Mouse (Mus musculus) frontal cortex, postnatal 14 days (tissue): ENCODE results near the gene Wrnip1.

Experiments
- DNase-seq, 2 experiments: peaks; one replicate each; pipeline ENCODE4 v3.0.0; 2022; ENCODE audit warnings: low spot score in 2 of 2

Wrnip1 gene

DNA sequence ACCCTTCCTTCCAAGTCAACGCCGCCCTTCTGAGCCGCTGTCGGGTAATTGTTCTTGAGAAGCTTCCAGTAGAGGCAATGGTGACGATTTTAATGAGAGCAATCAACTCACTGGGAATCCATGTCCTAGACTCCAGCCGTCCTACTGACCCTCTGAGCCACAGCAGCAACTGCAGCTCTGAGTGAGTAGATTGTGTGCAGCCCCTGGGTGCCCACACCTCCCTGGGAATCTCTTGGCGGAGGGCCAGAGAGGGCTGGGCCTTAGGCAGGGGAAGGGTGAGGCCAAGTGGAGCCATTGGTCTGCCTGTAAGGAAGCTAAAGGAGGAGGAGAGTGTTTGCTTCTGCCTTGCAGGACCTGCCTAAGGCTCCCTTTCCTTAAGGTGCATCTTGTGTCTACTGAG is 5.0 kb downstream of the Wrnip1 start:
- no peak for DNase-seq

DNA sequence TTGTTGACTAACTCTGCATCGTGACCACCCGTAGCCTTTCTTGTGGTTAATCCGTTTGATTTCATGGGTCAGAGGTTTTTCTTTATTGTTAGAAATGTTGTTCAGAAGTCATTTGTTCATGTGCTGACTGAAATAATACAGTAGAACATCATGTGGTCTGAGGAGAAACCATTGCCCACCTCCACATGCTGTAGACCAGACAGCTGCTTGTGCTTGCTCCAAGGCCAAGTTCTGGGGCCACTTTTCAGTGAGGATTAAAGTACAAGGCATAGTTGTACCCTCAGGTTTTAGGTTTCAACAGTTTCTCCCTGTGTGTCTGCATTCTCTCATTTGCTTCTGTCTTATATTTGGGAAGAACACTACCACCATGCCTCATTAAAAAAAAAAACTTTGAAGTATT is 5.8 kb downstream of the Wrnip1 start:
- no peak for DNase-seq

DNA sequence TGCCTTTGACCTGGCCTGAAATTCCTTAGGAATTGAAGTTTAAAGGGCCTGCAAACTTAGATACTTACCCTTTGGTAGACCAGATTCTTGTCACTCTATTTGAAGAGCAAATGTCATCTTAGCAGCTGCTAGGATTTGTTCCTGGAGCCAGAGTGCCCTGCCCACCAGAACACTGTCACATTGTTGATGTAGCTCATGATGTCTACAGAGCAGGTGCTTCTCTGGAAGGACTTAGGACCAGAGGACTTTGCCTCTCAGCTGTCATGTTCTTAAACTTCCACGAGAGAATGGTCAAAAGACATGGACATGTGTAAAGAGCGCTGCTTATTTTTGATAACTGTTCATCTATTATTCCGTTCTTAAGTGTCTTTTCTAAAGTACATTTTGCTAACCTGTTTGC is 17.4 kb downstream of the Wrnip1 start:
- no peak for DNase-seq

DNA sequence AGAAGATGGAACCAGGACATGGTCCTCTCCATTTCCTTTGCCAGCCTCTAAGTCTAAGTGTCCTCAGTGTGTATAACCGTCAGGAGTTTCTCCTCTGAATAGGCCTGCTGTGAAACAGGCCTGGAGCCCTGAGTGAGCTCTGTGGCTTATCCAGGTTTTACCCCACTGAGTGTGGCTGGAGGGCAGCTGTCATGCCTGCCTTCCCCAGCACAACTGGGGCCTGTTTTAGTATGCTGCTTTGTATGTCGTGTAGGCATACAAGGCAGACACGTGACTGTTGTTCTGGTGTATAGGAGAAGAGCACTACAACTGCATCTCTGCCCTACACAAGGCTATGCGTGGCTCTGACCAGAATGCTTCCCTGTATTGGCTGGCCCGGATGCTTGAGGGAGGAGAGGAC is 18.1 kb downstream of the Wrnip1 start:
- DNase-seq = no peak

DNA sequence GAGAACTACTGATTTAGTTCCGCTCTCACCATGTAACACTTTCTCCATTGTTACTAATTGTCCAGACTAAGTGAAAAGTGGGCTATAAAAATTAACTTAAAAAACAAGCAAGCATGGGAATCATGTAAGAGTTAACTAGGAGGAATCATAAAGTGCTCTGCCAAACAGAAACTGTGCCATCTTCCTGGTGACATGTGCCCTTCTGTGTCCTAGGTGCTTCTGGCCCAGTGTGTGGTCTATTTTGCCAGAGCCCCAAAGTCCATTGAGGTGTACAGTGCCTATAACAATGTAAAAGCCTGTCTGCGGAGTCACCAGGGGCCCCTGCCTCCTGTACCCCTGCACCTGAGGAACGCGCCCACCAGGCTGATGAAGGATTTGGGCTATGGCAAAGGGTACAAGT is 19.8 kb downstream of the Wrnip1 start:
- DNase-seq = no peak

DNA sequence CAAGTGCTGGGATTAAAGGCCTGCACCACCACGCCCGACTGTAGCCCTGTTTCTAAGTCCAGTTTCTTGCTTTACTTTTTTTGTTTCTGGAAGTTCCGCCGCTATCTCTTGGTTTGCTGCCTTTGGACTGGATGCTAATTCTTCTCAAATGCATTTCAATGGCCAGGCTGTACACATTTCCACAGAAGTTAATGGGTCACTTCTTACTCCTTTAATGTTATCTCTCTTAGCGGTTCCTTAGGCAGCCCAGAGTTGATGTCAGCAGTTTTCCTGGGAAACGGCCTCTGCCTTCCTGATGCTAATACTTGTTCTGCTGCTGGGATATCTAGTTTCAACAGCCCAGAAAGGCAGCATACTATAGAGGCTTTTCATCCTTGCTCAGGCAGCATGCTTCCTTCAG is 21.3 kb downstream of the Wrnip1 start:
- DNase-seq = no peak

DNA sequence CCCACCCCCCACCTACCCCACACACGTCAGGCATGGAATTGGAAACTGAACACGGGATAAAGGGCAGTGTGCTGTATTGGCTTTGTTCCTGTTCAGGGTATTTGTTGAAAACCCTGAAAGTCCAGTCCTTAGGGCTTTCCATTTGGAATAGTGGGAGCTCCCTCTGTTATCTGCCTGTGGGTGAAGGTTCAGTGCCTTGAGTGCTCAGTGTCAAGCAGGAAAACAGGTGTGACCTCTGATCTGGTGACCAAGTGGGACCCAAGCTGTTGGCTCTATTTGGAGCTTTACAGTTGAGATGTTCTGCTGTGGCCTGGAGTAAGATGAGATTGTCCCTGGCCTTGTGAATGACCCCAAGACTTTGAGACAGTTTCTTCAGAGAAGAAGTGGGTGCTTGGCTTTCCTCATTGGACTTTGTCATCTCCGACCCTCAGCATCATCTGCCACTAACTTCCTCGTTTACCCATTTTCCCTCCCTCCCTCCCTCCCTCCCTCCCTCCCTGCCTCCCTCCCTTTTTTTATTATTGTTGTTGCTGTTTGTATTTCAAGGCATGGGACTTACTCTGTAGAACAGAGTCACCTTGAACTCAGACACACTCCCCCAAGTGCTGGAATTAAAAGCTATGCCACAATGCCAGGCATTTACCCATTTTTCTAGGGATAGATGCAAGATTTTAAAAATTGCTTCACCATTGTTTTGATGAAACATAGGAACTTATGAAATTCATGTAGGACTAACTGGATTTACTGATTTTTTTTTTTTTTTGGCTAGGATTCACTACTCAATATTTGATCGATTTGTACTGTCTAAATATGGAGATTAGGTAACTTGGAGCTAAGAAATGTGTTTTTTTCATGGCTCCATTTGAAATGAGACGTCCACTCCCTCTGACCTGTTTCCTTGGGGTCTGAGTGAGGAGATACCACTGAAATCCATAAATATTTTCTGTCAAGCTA is 22.8 kb downstream of the Wrnip1 start:
- DNase-seq = no peak

DNA sequence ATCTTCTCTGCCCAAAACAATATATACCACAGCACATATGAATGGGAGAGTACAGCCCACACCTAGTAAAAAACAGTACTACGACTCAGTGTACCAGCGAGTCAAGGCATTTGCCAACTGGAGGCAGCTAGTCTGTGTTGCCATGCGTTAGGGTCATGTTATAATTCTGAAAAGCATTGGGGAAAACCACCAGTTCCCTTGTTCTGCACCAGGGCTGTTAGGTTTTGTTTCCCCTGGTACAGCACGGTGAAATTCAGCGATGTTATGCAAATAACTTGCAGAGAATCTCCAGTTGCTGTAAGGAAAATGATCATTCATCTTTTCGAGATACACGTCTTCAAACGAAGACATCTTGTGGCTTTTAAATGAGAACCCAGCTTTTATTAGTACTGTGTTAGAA is 23.7 kb downstream of the Wrnip1 start:
- no peak for DNase-seq

DNA sequence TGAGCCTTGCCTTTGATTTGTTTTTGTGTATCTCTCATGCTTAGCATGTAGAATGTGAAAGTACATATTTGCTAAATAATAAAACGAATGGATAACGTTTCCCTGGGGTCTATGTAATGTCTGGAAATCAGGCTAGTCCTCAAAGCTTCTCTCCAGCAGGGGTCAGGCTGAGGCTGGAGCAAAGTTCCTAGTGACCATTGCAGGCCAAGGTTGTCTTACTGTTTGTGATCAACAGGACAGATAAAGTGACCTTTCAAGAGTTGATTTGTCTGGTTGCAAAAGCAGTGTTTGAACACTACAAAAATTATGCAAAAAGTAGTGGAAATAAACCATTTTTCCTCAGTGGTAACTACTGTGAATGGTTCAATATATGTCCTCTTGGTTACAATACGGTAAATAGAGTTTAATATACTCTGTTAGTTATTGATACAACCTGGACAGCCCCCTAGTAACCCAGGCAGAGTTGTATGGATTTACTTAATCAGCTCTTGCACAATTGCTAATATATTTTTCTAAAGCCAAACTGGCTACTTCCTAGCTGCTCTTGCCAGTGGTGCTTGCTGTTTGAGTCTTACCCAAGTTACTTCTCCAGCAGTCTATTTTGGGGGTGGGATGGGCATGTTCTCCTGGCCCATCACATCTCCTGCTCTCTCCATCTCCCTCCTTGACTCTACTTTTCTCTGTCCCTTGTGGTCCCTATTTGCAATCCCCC is 25.4 kb downstream of the Wrnip1 start:
- no peak for DNase-seq

DNA sequence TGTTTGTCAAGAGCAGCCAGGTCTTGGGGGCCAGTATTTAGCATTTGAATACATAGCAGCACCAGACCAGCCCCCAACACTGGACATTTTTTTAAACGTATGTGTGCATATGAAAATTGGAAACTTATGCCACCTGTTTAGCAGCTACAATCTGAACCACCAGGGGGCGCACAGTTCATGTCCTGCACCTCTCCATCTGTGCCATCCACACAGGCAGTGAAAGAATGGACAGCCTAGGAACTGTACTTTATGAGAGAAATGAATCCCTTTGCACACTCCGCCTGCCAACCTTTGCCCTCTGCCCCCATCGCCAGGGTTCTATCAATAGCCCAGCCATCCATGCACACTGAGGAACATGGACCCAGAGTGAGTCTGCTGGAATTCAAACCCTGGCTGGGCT is 26.1 kb downstream of the Wrnip1 start:
- peak in 1 of 2 experiments; percentile 19 for DNase-seq

DNA sequence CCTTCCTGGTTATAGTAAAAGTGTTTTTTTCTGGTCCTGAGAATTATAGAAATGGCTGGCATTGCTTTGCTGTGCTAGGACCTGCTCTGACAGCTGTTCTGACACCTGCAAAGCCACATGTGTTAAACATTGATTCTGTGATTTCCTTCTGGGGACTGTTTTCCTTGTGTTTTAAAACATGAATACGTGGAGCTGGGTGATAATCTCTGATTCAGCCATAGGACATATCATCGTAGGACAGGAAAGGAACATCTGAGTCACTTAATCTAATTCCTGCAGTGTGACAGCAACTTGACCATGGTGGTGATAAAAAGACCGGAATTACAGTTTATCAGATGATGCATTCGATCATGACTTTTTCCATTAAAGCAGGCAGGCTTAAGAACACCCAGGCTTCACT is 27.0 kb downstream of the Wrnip1 start:
- no peak for DNase-seq

DNA sequence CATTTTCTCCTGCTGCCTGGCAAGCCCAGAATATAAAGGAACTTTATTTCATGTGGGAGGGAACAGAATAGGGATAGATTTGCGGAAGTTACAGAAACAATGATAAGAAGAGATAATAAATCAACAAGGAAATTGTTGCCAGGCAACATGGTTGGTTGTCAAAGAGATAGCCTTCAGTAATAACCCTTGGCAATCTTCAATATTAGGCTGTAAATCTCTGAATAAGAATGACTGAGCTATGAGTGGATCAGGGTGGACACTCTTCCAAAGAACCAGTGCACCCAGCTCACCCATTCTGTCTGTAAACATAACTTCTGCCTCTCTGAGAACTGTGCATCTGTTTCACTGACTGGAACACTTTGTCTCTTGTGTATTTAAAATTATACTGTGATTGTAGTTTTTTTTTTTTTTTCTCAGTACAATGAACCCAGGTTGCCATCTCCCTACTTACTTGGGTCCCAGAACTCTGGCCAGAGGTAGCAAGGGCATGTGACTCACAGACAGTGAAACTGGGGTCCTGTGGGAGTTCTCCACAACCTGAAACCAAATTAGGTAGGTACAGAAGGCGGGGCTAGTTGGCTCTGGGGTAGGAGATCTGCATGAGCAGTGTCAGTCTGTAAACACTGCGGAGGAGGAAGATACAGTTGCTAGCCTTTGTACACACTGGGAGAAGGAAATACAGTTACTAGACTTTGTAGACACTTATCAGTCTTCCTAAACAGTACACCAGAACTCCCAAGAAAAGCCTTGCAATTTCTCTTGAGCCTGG is 29.9 kb downstream of the Wrnip1 start:
- no peak for DNase-seq

DNA sequence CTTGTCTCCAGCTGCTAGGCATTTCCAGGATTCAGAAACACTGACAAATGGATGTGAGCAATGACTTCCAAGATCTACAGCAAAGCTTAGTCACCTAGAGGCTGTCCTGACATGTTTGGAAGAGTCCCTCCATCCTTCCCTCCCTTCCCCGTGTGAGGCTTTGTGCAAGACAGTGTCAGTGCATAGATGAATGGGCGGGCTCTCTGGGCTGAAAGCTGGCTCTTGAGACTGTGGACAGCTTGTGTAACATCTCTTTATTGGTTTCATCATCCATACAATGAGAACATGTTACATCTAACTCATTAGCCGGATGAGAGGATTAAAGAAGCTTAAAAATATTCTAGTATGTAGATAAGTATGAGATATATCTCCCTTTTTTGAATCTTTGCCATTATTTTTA is 30.9 kb downstream of the Wrnip1 start:
- no peak for DNase-seq

DNA sequence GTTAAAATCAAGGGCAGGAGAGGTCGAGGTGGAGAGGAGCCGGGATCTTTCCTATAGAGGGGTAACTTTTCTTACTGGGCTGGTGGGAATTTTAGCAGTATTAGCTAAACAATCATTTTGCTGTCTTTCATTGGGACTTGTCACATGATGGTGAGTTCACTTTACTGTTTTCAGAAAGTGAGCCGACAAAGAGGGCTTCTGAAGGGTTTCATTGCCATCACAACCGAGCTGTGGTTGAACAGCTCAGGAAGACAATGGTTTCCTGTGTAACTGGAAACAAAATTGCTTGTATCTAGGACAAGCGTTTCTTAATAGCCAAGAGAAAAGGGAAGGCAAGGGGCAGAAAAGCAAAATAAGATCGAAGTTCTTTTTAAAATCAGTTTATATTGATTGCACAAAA is 31.4 kb downstream of the Wrnip1 start:
- DNase-seq = no peak

DNA sequence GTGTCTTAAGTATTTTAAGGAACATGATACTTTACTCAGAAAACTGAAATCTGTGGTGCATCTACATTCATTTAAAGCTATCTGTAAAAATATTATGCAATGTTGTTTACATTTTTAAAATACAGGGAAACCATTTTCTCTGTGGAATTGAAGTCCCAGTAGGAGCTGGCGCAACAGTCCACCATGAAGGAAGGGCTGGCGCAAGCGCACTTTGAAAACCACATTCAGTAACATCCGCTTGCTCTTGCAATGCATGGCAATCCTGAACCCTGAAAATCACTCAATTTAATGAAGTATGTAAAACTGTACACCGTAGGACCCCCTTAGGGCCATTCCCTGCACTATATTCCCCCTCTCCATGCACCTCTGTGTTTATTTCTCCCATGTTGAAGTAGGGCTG is 32.7 kb downstream of the Wrnip1 start:
- DNase-seq = no peak

DNA sequence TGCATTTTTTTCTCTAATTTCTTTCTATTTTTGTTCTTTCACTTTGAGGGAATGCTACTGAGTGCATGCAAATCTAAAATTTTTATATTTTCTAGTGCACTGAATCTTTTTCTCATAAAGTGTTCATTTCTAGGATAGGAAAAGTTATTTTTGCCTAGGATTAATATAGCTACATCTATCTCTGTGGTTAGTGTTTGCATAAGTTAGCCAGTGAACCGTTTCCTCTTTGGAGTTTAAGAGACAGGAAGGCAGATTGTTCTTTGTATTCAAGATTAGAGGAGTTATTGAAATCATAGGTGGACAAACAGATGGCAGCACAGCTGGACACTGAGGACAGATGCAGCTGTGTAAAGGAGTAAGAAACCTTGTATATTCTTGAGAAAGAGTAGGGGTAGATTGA is 37.5 kb downstream of the Wrnip1 start:
- DNase-seq = no peak

DNA sequence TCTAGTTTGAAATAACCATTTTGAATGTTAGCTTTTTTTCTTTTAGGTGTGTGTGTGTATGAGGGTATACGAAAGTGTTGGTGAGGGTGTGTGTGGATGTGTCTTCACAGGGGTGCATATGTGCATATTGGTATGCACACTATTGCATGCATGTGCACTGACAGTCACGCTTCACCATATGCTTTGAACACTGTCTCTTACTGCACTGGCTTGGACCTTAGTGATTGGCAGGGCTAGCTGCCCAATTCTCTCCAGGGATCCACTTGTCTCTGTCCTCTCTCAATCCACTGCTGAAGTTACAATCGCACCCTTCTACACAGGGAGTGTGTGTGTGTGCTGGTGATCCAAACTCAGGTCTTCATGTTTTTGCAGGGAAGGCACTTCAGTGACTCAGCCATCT is 39.5 kb downstream of the Wrnip1 start:
- DNase-seq = no peak

DNA sequence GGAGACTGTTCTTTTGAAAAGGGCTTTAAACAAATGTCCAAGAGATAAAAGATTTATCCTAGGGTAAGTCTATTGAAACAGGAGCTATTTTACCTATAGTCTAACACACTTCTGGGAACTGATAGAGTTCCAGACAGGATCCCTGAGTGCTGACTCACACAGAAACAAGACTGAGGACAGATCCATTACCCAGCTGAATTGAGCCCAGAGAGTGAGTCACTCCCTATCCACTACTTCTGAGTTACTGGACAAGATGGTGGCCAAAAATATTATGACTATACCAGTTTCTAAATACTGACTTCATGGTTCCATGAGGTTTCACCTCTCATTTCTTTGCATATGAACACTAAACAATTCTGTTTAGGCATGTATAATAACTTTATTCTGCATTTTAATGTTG is 44.4 kb downstream of the Wrnip1 start:
- DNase-seq = no peak

DNA sequence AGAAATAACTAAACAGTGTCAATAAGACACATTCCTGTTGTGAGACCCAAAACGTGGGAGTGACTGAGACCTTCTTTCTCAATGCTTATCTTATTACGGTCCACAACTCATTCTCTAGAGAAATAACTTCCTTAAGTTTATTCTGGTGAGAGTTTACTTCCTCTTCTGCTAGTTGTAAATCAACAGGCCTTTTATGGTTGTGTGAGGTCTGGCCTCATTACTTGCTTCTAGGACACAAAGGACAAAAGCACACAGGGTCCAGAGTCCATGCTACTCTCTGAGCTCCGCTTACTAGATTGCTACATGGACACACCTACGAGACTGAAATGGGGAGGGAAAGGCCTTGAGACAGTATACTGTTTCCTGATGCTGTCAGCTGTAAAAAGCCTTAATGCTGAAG is 47.3 kb downstream of the Wrnip1 start:
- DNase-seq = no peak

DNA sequence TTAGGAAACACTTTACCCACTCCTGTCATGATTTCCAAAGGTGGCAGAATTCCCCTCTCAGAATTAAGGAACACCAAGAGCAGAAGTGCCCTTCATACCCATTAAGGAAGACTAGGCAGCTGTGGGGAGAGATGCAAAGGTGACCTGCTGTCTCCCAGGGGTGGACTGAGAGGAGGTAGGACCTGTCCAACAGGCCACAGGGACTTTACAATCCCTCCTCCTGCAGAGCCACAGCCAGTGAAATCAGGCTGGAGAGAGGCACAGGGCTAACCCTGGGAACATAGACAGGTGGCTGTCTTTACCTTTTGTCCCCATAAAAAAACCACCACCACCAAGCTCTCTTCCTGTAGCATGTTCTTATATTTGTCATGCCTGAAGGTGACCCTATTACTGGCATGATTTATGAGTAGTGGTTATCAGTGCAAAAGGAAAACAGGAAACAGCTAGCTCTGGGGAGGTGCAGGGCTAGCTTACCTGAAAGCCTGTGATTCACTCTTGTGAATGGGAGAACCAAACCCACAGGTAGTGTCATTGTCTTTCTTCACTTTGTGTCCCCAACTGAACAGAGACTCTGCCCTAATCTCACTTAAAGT is 47.8 kb downstream of the Wrnip1 start:
- DNase-seq = no peak

DNA sequence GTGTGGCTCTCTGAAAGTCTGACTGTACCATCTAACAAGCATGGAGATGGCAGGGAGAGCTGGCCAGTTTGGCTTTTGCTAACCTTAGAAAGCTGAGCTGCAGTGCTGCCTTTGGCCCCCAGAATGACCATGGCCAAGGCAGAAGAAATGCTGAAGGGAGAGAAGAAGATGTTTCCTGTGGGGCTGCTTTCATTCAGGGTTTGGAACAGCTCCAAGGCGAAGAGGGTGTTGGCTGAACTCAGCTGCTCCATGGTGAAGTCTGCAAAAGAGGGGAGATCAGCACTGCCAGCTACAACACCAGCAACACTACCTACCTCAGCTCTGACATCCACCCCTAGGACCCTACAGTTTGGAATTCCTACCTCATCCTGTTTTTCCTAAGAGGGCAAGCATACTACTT is 48.3 kb downstream of the Wrnip1 start:
- DNase-seq = no peak
